Mouse (Mus musculus): Measurements from ENCODE around the gene Nfkb1.

- TF ChIP-seq ZKSCAN1 (IDR thresholded peaks at IDR 0.05; ENCODE audit: low read depth, low read length) = no peak
- no peak for TF ChIP-seq CTCF (IDR thresholded peaks at IDR 0.05 in 2 of 3, conservative IDR thresholded peaks at IDR 0.05 in 1 of 3; ENCODE audit: control insufficient read depth in 1 of 3, insufficient read depth in 1 of 3, low read depth in 2 of 3, low read length in 3 of 3, poor library complexity in 1 of 3, severe bottlenecking in 1 of 3)
- no peak for TF ChIP-seq USF1 (IDR thresholded peaks at IDR 0.05; ENCODE audit: low read depth, low read length)
- TF ChIP-seq GATA1 (IDR thresholded peaks at IDR 0.05; ENCODE audit: low read depth, low read length) = no peak
- no peak for TF ChIP-seq RAD21 (IDR thresholded peaks at IDR 0.05; ENCODE audit: low read depth, low read length)
- TF ChIP-seq HCFC1 (IDR thresholded peaks at IDR 0.05; ENCODE audit: low read depth, low read length) = no peak
- no peak for TF ChIP-seq ETS1 (IDR thresholded peaks at IDR 0.05; ENCODE audit: low read depth, low read length)
- no peak for TF ChIP-seq ELF1 (IDR thresholded peaks at IDR 0.05; ENCODE audit: low read depth, low read length)
- TF ChIP-seq POLR2A (IDR thresholded peaks at IDR 0.05; ENCODE audit: control insufficient read depth in 1 of 2, insufficient read depth in 1 of 2, low read depth in 1 of 2, low read length in 2 of 2, poor library complexity in 1 of 2) = no peak
- TF ChIP-seq POLR2AphosphoS5 (IDR thresholded peaks at IDR 0.05; ENCODE audit: borderline replicate concordance, low read depth, low read length) = no peak
- no peak for TF ChIP-seq EP300 (IDR thresholded peaks at IDR 0.05; ENCODE audit: low read depth in 1 of 2, low read length in 2 of 2)
Observed at GRCm38 (mm10) chr3:135580439-135581275, 110.7 kb downstream of the Nfkb1 start.

Data from MEL (cell line).